Mouse (Mus musculus) intestine, embryonic 14.5 days (tissue): ENCODE results near the gene Mms22l. TPM values are rescaled to one million over a fixed set of nuclear protein-coding genes. Genes with fewer than 3 reads are reported as not detected.
A peak's percentile ranks its signal among the peaks of the same experiment; 100 is the strongest.

Experiments
- ATAC-seq: fragments of 200-750 bp; cut with Nextera tagmentation; replicated peaks from 2 replicates; pipeline ENCODE4 v1.8.0; 2017; ENCODE audit warnings: low read depth, moderate number of reproducible peaks, moderate TSS enrichment, moderate library complexity; ENCODE audit not compliant: low FRiP score, low TSS enrichment
- DNase-seq: peaks from one replicate; pipeline ENCODE4 v3.0.0-alpha.2; 2018; ENCODE audit warnings: low spot score
- H3K27ac ChIP-seq: fragments of 300-500 bp; sonication (generic); 2 replicates; pipeline ENCODE4 v1.5.1; 2014; ENCODE audit warnings: low read depth, mild to moderate bottlenecking, control low read depth
- H3K27me3 ChIP-seq: fragments of 300-500 bp; sonication (generic); replicated peaks from 2 replicates; pipeline ENCODE4 v1.6.1; 2014; ENCODE audit warnings: low read length, control low read depth; ENCODE audit not compliant: control insufficient read depth, insufficient read depth
- H3K36me3 ChIP-seq: fragments of 300-500 bp; sonication (generic); 2 replicates; pipeline ENCODE4 v1.6.1; 2014; ENCODE audit warnings: low read length, control low read depth; ENCODE audit not compliant: control insufficient read depth, insufficient read depth
- H3K4me1 ChIP-seq: fragments of 300-500 bp; sonication (generic); replicated peaks from 2 replicates; pipeline ENCODE4 v1.6.1; 2014; ENCODE audit warnings: low read length, control low read depth, mixed read lengths; ENCODE audit not compliant: control insufficient read depth, insufficient read depth
- H3K4me2 ChIP-seq: fragments of 300-500 bp; sonication (generic); 2 replicates; pipeline ENCODE4 v1.6.1; 2014; ENCODE audit warnings: low read length
- H3K4me3 ChIP-seq: fragments of 300-500 bp; sonication (generic); 2 replicates; pipeline ENCODE4 v1.5.1; 2014; ENCODE audit warnings: low read depth, low read length, control low read depth, mixed read lengths
- H3K9ac ChIP-seq: fragments of 300-500 bp; sonication (generic); 2 replicates; pipeline ENCODE4 v1.6.1; 2014; ENCODE audit warnings: mild to moderate bottlenecking, low read length
- H3K9me3 ChIP-seq: fragments of 300-500 bp; sonication (generic); 2 replicates; pipeline ENCODE4 v1.6.1; 2016; ENCODE audit warnings: low read length, control low read depth; ENCODE audit not compliant: control insufficient read depth
- WGBS: fragments of 180-500 bp; shearing (Covaris S2); extraction: QIAGEN DNeasy Blood & Tissue Kit; methylation state at CpG from one replicate; pipeline ENCODE4 v1.1.7; 2014; 5-methylcytosine and 5-hydroxymethylcytosine counted together
- polyA plus RNA-seq: library from polyadenylated mRNA; unstranded; fragments of >200 nt; fragmentation: Nextera tagmentation; extraction: Ambion mirVana; gene quantifications from 2 replicates; pipeline ENCODE4 v1.2.1, GENCODE M21; 2014

The Mms22l gene
- polyA plus RNA-seq, 1 experiment from 2014 or later = 30.7 TPM

GRCm38 (mm10) chr4:24598637-24599036 is 102.4 kb downstream of the Mms22l start:
- DNase-seq (no peak), ATAC-seq (no peak)
- WGBS = 80% methylated on average over 1 of the region's 1 CpGs
- H3K27ac ChIP-seq = no peak overlapping the region
- no peaks in the 10 kb centered on the region for H3K9me3 ChIP-seq
- H3K4me2 ChIP-seq = no peak overlapping the region
- H3K36me3 ChIP-seq = peaks cover 52% of the 10 kb centered on the region
- H3K9ac ChIP-seq = no peak overlapping the region
- no peaks in the 10 kb centered on the region for H3K27me3 ChIP-seq
- no peak overlapping the region for H3K4me3 ChIP-seq
- no peaks in the 10 kb centered on the region for H3K4me1 ChIP-seq

GRCm38 (mm10) chr4:24601711-24602110 is 105.5 kb downstream of the Mms22l start:
- DNase-seq (no peak), ATAC-seq (no peak)
- H3K9ac ChIP-seq = no peak overlapping the region
- H3K4me3 ChIP-seq = no peak overlapping the region
- no peaks in the 10 kb centered on the region for H3K27me3 ChIP-seq
- no peaks in the 10 kb centered on the region for H3K9me3 ChIP-seq
- 96% methylated on average over 6 of the region's 6 CpGs for WGBS
- peaks cover 46% of the 10 kb centered on the region for H3K36me3 ChIP-seq
- H3K4me2 ChIP-seq = no peak overlapping the region
- no peak overlapping the region for H3K27ac ChIP-seq
- no peaks in the 10 kb centered on the region for H3K4me1 ChIP-seq

GRCm38 (mm10) chr4:24609085-24609484 is 112.8 kb downstream of the Mms22l start:
- ATAC-seq = no peak
- Histone ChIP-seq H3K9me3 (no peaks in the 10 kb centered on the region), H3K9ac (no peak overlapping the region), H3K4me1 (no peaks in the 10 kb centered on the region), H3K4me2 (no peak overlapping the region), H3K27ac (no peak overlapping the region), H3K27me3 (no peaks in the 10 kb centered on the region), H3K36me3 (no peaks in the 10 kb centered on the region), H3K4me3 (no peak overlapping the region)
- no peak for DNase-seq
- WGBS = 78% methylated on average over 3 of the region's 3 CpGs

DNA sequence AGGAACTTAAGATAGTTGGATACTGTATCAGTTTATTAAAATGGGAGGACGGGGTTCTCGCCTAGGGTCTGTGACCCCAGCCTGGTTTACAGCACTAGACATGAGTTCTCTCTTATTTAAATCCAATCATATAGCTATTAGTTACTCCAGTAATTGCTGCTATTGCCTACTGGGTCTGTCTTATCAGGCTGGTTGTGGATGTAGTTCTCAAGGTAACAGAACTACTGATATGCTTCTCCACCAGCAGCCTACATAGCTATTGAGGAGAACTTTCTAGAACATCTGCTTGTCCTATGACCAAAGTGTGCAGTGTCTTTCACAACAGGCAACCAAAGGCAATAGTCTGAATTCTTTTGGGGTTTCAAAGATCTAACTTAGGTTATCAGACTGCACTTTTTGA is 113.3 kb downstream of the Mms22l start:
- H3K9me3 ChIP-seq = no peaks in the 10 kb centered on the region
- H3K27me3 ChIP-seq = no peaks in the 10 kb centered on the region
- DNase-seq (no peak), ATAC-seq (no peak)
- H3K36me3 ChIP-seq = no peaks in the 10 kb centered on the region
- H3K4me2 ChIP-seq = no peak overlapping the region
- no peak overlapping the region for H3K9ac ChIP-seq
- no peak overlapping the region for H3K4me3 ChIP-seq
- no peaks in the 10 kb centered on the region for H3K4me1 ChIP-seq
- WGBS = 100% methylated on average over 2 of the region's 2 CpGs
- no peak overlapping the region for H3K27ac ChIP-seq

- DNase-seq = no peak
- Histone ChIP-seq H3K27me3 (no peaks in the 10 kb centered on the region), H3K4me1 (no peaks in the 10 kb centered on the region), H3K27ac (peak overlapping the region; percentile 64), H3K4me3 (no peak overlapping the region), H3K9me3 (no peaks in the 10 kb centered on the region), H3K9ac (no peak overlapping the region), H3K36me3 (no peaks in the 10 kb centered on the region), H3K4me2 (no peak overlapping the region)
- 0 out of 2 replicates have a peak, but pooled peaks have one; percentile 36 for ATAC-seq
- 35% methylated on average over 6 of the region's 6 CpGs for WGBS
Observed at GRCm38 (mm10) chr4:24620005-24620404, 123.8 kb downstream of the Mms22l start.

GRCm38 (mm10) chr4:24620440-24620839 is 124.2 kb downstream of the Mms22l start:
- no peaks in the 10 kb centered on the region for H3K27me3 ChIP-seq
- H3K9ac ChIP-seq = no peak overlapping the region
- H3K36me3 ChIP-seq = no peaks in the 10 kb centered on the region
- DNase-seq (no peak), ATAC-seq (no peak)
- WGBS = 82% methylated on average over 5 of the region's 5 CpGs
- no peaks in the 10 kb centered on the region for H3K9me3 ChIP-seq
- no peak overlapping the region for H3K27ac ChIP-seq
- H3K4me1 ChIP-seq = no peaks in the 10 kb centered on the region
- H3K4me3 ChIP-seq = no peak overlapping the region
- H3K4me2 ChIP-seq = no peak overlapping the region

DNA sequence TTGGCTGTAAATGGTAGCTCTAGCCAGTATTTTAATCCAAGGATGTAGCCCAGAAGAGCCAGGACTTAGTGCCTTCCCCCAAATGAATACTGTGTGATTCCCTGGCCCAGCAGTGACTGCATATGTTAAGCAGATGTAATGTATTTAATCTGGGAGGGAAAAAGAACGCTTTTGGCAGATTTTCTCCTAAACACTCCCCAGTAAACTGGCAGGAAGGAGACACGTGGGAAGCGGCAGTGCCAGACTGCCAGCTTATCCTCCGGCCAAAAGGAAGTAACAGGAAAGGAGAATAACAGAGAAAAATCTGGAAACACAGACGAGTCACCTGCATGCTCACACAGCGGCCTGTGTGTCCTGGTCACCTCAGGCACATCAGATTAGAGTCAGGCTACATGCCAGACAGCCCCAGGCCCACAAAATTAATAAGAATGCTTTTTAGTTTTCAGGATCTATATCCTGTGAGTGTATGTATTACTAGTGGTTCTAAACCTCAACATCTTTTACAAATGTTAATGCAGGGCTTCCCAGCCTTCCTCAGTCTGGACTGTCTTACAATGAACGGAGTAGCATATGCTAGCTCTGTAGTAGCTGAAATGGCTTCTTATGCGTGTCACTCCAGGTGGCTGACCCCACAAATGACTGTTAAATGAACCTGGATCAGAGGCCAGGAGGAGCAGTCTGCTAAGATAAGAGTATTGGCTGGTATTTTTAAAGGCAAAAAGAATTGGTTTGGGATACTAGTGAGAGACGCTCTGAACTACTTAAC is 125.4 kb downstream of the Mms22l start:
- ATAC-seq (no peak), DNase-seq (no peak)
- Histone ChIP-seq H3K4me3 (no peak overlapping the region), H3K9me3 (no peaks in the 10 kb centered on the region), H3K4me2 (no peak overlapping the region), H3K27ac (no peak overlapping the region), H3K36me3 (no peaks in the 10 kb centered on the region), H3K9ac (no peak overlapping the region), H3K27me3 (no peaks in the 10 kb centered on the region), H3K4me1 (peaks cover 5% of the 10 kb centered on the region)
- 65% methylated on average over 9 of the region's 9 CpGs for WGBS

GRCm38 (mm10) chr4:24625951-24626584 is 129.8 kb downstream of the Mms22l start:
- no peak overlapping the region for H3K4me3 ChIP-seq
- H3K4me2 ChIP-seq = no peak overlapping the region
- no peaks in the 10 kb centered on the region for H3K36me3 ChIP-seq
- H3K27me3 ChIP-seq = no peaks in the 10 kb centered on the region
- no peak; the same call in 1 of the 2 replicates for ATAC-seq
- WGBS = 66% methylated on average over 13 of the region's 13 CpGs
- no peak overlapping the region for H3K27ac ChIP-seq
- H3K9me3 ChIP-seq = no peaks in the 10 kb centered on the region
- DNase-seq = no peak
- H3K9ac ChIP-seq = no peak overlapping the region
- peaks cover 6% of the 10 kb centered on the region for H3K4me1 ChIP-seq

GRCm38 (mm10) chr4:24626686-24627085 is 130.4 kb downstream of the Mms22l start:
- Histone ChIP-seq H3K9me3 (no peaks in the 10 kb centered on the region), H3K4me1 (peaks cover 6% of the 10 kb centered on the region), H3K27me3 (no peaks in the 10 kb centered on the region), H3K27ac (no peak overlapping the region), H3K36me3 (no peaks in the 10 kb centered on the region), H3K4me2 (no peak overlapping the region), H3K4me3 (no peak overlapping the region), H3K9ac (no peak overlapping the region)
- no peak for ATAC-seq
- 42% methylated on average over 4 of the region's 4 CpGs for WGBS
- DNase-seq = no peak
